Mouse (Mus musculus) hindbrain, embryonic 15.5 days (tissue): ENCODE measurements around the gene Cacnb2. TPM values are rescaled to one million over a fixed set of nuclear protein-coding genes. Genes with fewer than 3 reads are reported as not detected.

Experiments used
- ATAC-seq: fragments of 200-750 bp; cut with Nextera tagmentation; 2 replicates; pipeline ENCODE4 v1.8.0; 2017; ENCODE audit warnings: low read depth, moderate number of reproducible peaks, moderate TSS enrichment; ENCODE audit not compliant: low FRiP score
- H3K27ac ChIP-seq: fragments of 300-500 bp; sonication (generic); replicated peaks from 2 replicates; pipeline ENCODE4 v1.5.1; 2015; ENCODE audit warnings: mild to moderate bottlenecking, inconsistent platforms
- H3K27me3 ChIP-seq: fragments of 300-500 bp; sonication (generic); 2 replicates; pipeline ENCODE4 v1.6.1; 2015; ENCODE audit warnings: control low read depth, inconsistent platforms
- H3K36me3 ChIP-seq: fragments of 300-500 bp; sonication (generic); 2 replicates; pipeline ENCODE4 v1.6.1; 2015; ENCODE audit warnings: control low read depth, inconsistent platforms
- H3K4me1 ChIP-seq: fragments of 300-500 bp; sonication (generic); replicated peaks from 2 replicates; pipeline ENCODE4 v1.6.1; 2015; ENCODE audit warnings: control low read depth, inconsistent platforms
- H3K4me2 ChIP-seq: fragments of 300-500 bp; sonication (generic); 2 replicates; pipeline ENCODE4 v1.6.1; 2015; ENCODE audit warnings: moderate library complexity, mild to moderate bottlenecking, inconsistent platforms
- H3K4me3 ChIP-seq: fragments of 300-500 bp; sonication (generic); 2 replicates; pipeline ENCODE4 v1.5.1; 2015; ENCODE audit warnings: mild to moderate bottlenecking, inconsistent platforms
- H3K9ac ChIP-seq: fragments of 300-500 bp; sonication (generic); 2 replicates; pipeline ENCODE4 v1.6.1; 2015; ENCODE audit warnings: inconsistent platforms
- H3K9me3 ChIP-seq: fragments of 300-500 bp; sonication (generic); 2 replicates; pipeline ENCODE4 v1.6.1; 2016; ENCODE audit warnings: control low read depth, inconsistent platforms
- WGBS: fragments of 180-500 bp; shearing (Covaris S2); methylation state at CpG from one replicate; pipeline ENCODE4 v1.1.7; 2015; 5-methylcytosine and 5-hydroxymethylcytosine counted together
- polyA plus RNA-seq: library from polyadenylated mRNA; unstranded; fragments of >200 nt; fragmentation: Nextera tagmentation; extraction: Ambion mirVana; gene quantifications from 2 replicates; pipeline ENCODE4 v1.2.1, GENCODE M21; 2015

Gene Cacnb2
- polyA plus RNA-seq, 1 experiment from 2014 or later: 7.5 TPM

GRCm38 (mm10) chr2:14847188-14847587 is 244.3 kb downstream of the Cacnb2 start:
- WGBS: 88% methylated on average over 1 of the region's 1 CpGs
- Histone ChIP-seq H3K9ac (no peak overlapping the region), H3K4me1 (no peaks in the 10 kb centered on the region), H3K9me3 (no peaks in the 10 kb centered on the region), H3K27me3 (no peaks in the 10 kb centered on the region), H3K36me3 (no peaks in the 10 kb centered on the region), H3K27ac (no peak overlapping the region), H3K4me3 (no peak overlapping the region), H3K4me2 (no peak overlapping the region)
- no peak for ATAC-seq

GRCm38 (mm10) chr2:14850831-14851230 is 247.9 kb downstream of the Cacnb2 start:
- ATAC-seq: no peak
- H3K9me3 ChIP-seq: no peaks in the 10 kb centered on the region
- 86% methylated on average over 1 of the region's 1 CpGs for WGBS
- H3K9ac ChIP-seq: no peak overlapping the region
- H3K4me1 ChIP-seq: no peaks in the 10 kb centered on the region
- H3K36me3 ChIP-seq: no peaks in the 10 kb centered on the region
- H3K4me3 ChIP-seq: no peak overlapping the region
- no peaks in the 10 kb centered on the region for H3K27me3 ChIP-seq
- H3K4me2 ChIP-seq: no peak overlapping the region
- no peak overlapping the region for H3K27ac ChIP-seq

- H3K4me1 ChIP-seq: no peaks in the 10 kb centered on the region
- H3K27me3 ChIP-seq: no peaks in the 10 kb centered on the region
- H3K9me3 ChIP-seq: no peaks in the 10 kb centered on the region
- H3K4me2 ChIP-seq: no peak overlapping the region
- H3K9ac ChIP-seq: no peak overlapping the region
- no peak overlapping the region for H3K27ac ChIP-seq
- ATAC-seq: no peak
- H3K4me3 ChIP-seq: no peak overlapping the region
- H3K36me3 ChIP-seq: no peaks in the 10 kb centered on the region
- 85% methylated on average over 1 of the region's 1 CpGs for WGBS
Observed at GRCm38 (mm10) chr2:14851383-14851782, 248.5 kb downstream of the Cacnb2 start.

- WGBS: 97% methylated on average over 2 of the region's 2 CpGs
- Histone ChIP-seq H3K9ac (no peak overlapping the region), H3K27ac (no peak overlapping the region), H3K27me3 (no peaks in the 10 kb centered on the region), H3K4me3 (no peak overlapping the region), H3K9me3 (no peaks in the 10 kb centered on the region), H3K4me1 (no peaks in the 10 kb centered on the region), H3K36me3 (no peaks in the 10 kb centered on the region), H3K4me2 (no peak overlapping the region)
- ATAC-seq: no peak
Observed at GRCm38 (mm10) chr2:14854054-14854453, 251.2 kb downstream of the Cacnb2 start.

DNA sequence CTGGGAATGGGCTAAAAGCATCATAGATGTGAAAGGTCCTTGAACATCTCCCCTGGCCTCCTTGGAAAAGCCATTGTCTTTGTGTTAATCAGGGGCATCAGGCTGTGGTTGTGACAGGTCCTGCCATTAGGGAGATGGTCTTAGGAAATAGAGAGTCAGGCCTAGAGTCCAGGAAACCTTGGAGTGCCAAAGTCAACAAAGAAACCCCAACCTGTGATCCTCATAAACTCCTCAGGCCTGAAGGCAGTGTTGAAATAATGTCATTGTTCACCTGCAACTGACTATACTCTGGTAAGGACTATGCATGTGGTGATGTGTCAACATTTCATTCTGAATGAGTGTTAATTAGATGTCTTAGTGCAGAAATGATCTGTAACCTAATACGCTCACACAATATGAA is 255.4 kb downstream of the Cacnb2 start:
- ATAC-seq: no peak
- Histone ChIP-seq H3K36me3 (no peaks in the 10 kb centered on the region), H3K9me3 (no peaks in the 10 kb centered on the region), H3K4me1 (no peaks in the 10 kb centered on the region), H3K27me3 (no peaks in the 10 kb centered on the region), H3K27ac (no peak overlapping the region), H3K4me3 (no peak overlapping the region), H3K4me2 (no peak overlapping the region), H3K9ac (no peak overlapping the region)
- WGBS: 82% methylated on average over 1 of the region's 1 CpGs

DNA sequence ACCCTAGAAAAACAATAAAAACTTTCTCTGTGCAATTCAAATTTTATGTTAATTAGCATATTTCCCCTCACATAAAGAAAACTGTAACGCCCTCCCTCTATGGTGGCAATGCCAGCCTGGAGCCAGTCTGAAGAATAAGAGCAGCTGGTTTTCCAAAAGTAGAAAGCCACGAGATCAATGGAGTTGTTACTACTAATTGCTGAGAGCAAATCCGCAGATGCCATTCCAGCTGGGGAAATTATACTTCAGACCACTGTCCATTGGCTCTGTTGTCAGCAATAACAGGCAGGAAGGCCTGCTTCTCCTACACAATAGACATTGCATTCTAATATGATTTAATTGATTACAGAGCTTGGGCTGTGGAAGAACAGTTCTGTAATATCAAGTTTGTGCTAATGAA is 257.5 kb downstream of the Cacnb2 start:
- 59% methylated on average over 3 of the region's 3 CpGs for WGBS

DNA sequence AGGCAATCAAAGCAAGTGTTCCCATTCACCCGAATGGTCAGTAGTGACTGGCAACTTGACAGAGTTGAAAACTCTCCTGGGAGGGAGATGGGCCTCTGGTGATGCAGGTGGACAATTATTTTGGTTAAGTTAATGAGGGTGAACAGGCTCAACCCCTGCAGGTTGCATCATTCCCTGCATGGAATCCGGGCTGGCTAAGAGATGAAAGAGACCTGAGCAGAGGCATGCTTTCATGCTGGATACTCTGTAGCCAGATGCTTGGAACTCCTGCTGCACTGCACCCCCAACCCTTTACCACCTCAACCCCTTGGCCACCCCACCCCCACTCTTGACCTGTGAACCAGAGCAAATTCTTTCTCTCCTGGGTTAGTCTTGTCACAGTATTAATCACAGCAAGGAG is 258.7 kb downstream of the Cacnb2 start:
- no peaks in the 10 kb centered on the region for H3K9me3 ChIP-seq
- H3K9ac ChIP-seq: no peak overlapping the region
- no peak overlapping the region for H3K4me2 ChIP-seq
- no peak for ATAC-seq
- WGBS: 27% methylated on average over 2 of the region's 2 CpGs
- H3K4me3 ChIP-seq: no peak overlapping the region
- no peak overlapping the region for H3K27ac ChIP-seq
- H3K4me1 ChIP-seq: no peaks in the 10 kb centered on the region
- no peaks in the 10 kb centered on the region for H3K27me3 ChIP-seq
- H3K36me3 ChIP-seq: no peaks in the 10 kb centered on the region

More for the DNA sequence above, 257.5 kb downstream of the Cacnb2 start:
- no peak overlapping the region for H3K27ac ChIP-seq
- no peaks in the 10 kb centered on the region for H3K36me3 ChIP-seq
- no peak overlapping the region for H3K4me3 ChIP-seq
- H3K4me1 ChIP-seq: no peaks in the 10 kb centered on the region
- H3K4me2 ChIP-seq: no peak overlapping the region
- H3K9me3 ChIP-seq: no peaks in the 10 kb centered on the region
- ATAC-seq: no peak
- H3K27me3 ChIP-seq: no peaks in the 10 kb centered on the region
- H3K9ac ChIP-seq: no peak overlapping the region

DNA sequence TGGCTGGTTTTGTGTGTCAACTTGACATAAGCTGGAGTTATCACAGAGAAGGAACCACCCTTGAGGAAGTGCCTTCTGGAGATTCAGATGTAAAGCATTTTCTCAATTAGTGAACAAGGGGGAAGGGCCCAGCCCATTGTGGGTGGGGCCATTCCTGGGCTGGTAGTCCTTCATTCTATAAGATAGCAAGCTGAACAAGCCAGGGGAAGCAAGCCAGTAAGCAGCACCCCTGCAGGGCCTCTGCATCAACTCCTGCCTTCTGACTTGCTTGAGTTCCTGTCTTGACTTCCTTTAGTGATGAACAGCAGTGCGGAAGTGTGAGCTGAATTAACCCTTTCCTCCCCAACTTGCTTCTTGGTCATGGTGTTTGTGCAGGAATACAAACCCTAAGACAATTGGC is 260.1 kb downstream of the Cacnb2 start:
- 67% methylated on average over 1 of the region's 1 CpGs for WGBS
- H3K36me3 ChIP-seq: no peaks in the 10 kb centered on the region
- no peaks in the 10 kb centered on the region for H3K27me3 ChIP-seq
- no peak overlapping the region for H3K27ac ChIP-seq
- H3K4me2 ChIP-seq: no peak overlapping the region
- no peaks in the 10 kb centered on the region for H3K9me3 ChIP-seq
- no peak for ATAC-seq
- no peaks in the 10 kb centered on the region for H3K4me1 ChIP-seq
- no peak overlapping the region for H3K9ac ChIP-seq
- H3K4me3 ChIP-seq: no peak overlapping the region

GRCm38 (mm10) chr2:14873116-14873515 is 270.2 kb downstream of the Cacnb2 start:
- peak overlapping the region; percentile 56 for H3K4me2 ChIP-seq
- H3K4me3 ChIP-seq: peak overlapping the region; percentile 41

DNA sequence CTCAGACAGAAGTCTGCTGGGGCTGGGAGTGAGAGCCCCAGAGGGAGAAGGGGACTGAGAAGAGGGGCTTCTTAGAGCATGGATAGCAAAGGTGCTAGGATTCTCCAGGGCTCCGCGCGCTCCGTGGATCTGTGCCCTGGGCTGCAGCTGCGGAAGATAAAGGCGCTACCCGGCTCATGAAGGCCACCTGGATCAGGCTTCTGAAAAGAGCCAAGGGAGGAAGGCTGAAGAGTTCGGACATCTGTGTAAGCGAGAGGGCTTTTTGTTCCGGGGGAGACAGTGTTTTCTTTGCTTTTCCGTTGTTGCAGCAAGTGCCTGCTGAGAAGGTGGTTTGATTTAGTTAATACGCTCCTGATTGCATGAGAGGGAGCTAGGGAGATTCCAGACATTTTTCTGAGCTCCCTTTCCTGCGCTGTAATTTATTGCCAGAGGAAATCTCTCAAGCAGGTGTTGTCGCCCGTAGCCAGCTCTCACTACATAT is 270.9 kb downstream of the Cacnb2 start:
- peak; percentile 59 for ATAC-seq
- Histone ChIP-seq H3K27ac (peak overlapping the region; percentile 69), H3K9ac (peak overlapping the region; percentile 46), H3K9me3 (no peaks in the 10 kb centered on the region), H3K4me1 (peaks cover 27% of the 10 kb centered on the region), H3K4me2 (peak overlapping the region; percentile 56), H3K27me3 (no peaks in the 10 kb centered on the region), H3K4me3 (peak overlapping the region; percentile 41), H3K36me3 (no peaks in the 10 kb centered on the region)
- 17% methylated on average over 15 of the region's 15 CpGs for WGBS

More at GRCm38 (mm10) chr2:14873116-14873515, 270.2 kb downstream of the Cacnb2 start:
- Histone ChIP-seq H3K4me1 (peaks cover 27% of the 10 kb centered on the region), H3K9ac (no peak overlapping the region), H3K27ac (peak overlapping the region; percentile 69; the same call in 1 of the 2 replicates), H3K9me3 (no peaks in the 10 kb centered on the region), H3K36me3 (no peaks in the 10 kb centered on the region), H3K27me3 (no peaks in the 10 kb centered on the region)
- ATAC-seq: peak; percentile 44
- WGBS: 45% methylated on average over 1 of the region's 1 CpGs

- ATAC-seq: peak; percentile 49
- Histone ChIP-seq H3K4me3 (peak overlapping the region; percentile 41), H3K27ac (peak overlapping the region; percentile 69), H3K4me2 (peak overlapping the region; percentile 56), H3K9ac (peak overlapping the region; percentile 46), H3K4me1 (peaks cover 27% of the 10 kb centered on the region), H3K36me3 (no peaks in the 10 kb centered on the region), H3K27me3 (no peaks in the 10 kb centered on the region), H3K9me3 (no peaks in the 10 kb centered on the region)
- 34% methylated on average over 13 of the region's 13 CpGs for WGBS
Observed at GRCm38 (mm10) chr2:14874281-14875037, 271.6 kb downstream of the Cacnb2 start.

GRCm38 (mm10) chr2:14875121-14875520 is 272.2 kb downstream of the Cacnb2 start:
- Histone ChIP-seq H3K27me3 (no peaks in the 10 kb centered on the region), H3K9ac (0 out of 2 replicates have a peak overlapping the region, but pooled peaks have one; percentile 46), H3K4me2 (peak overlapping the region; percentile 56), H3K9me3 (no peaks in the 10 kb centered on the region), H3K27ac (peak overlapping the region; percentile 69), H3K4me3 (peak overlapping the region; percentile 41), H3K4me1 (peaks cover 27% of the 10 kb centered on the region), H3K36me3 (no peaks in the 10 kb centered on the region)
- WGBS: 11% methylated on average over 2 of the region's 2 CpGs
- ATAC-seq: no peak
